Mouse (Mus musculus): ENCODE results near the gene Lemd1. TPM values are rescaled to one million over a fixed set of nuclear protein-coding genes. Genes with fewer than 3 reads are reported as not detected.

The Lemd1 gene
- polyA plus RNA-seq, 1 experiment from 2014 or later, result 0.32 TPM

GRCm38 (mm10) chr1:132229667-132230066, 38.4 kb downstream of the Lemd1 start, which contains the start of gene Gm10188:
TSS of gene Gm10188 (minus strand) at chr1:132229767.
- Histone ChIP-seq H3K9me3 (ENCODE audit: low read length) (no peaks in the 10 kb centered on the region), H3K4me2 (replicated peaks; ENCODE audit: low read depth, low read length) (no peak within 1 kb of the TSS), H3K27ac (ENCODE audit: low read length) (no peak within 1 kb of the TSS), H3K36me3 (ENCODE audit: insufficient read depth, low read length) (no peaks in the 10 kb centered on the region), H3K9ac (replicated peaks; ENCODE audit: low read length) (no peak within 1 kb of the TSS), H3K27me3 (ENCODE audit: insufficient read depth, low read length) (no peaks in the 10 kb centered on the region), H3K4me1 (ENCODE audit: insufficient read depth, low read length) (no peaks in the 10 kb centered on the region), H3K4me3 (ENCODE audit: low read length) (no peak within 1 kb of the TSS)
- WGBS, result 86% methylated on average over 3 of the region's 3 CpGs
- ATAC-seq (ENCODE audit: low FRiP score, low TSS enrichment), result no peak

DNA sequence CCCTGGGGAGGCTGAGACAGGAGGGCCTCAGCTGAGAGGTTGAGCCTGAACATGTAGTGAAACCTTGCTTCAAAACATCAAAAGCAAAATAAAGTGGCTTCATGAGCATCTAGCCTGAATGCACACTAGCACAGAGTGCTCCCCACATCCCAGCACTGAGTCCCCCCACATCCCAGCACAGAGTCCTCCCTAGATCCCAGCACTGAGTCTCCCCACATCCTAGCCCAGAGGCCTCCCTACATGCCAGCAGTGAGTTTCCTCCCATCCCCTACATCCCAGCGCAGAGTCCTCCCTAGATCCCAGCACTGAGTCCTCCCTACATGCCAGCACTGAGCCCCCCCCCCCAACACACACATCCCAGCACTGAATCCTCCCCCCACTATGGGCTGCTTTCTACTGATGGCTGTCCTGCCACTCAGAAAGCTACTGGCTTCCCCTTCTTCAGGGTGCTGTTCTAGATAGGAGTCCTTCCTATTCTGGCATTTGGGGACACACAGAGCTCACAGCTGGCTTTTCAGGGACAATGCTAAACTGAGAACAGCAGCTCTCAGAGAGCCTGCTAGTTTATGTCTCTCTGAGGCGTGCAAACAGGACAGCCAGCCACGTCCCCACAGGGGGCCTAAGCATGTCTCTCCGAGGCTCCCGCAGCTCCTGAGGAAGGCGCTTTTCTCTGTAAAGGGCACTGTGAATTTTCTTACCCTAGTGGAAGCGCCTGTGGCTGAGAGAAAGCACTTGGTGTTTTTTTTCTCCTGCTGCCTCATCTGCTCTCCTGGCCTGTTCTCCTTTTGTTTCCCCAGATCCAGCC, 40.4 kb downstream of the Lemd1 start:
- Histone ChIP-seq H3K36me3 (ENCODE audit: insufficient read depth, low read length) (no peaks in the 10 kb centered on the region), H3K27me3 (ENCODE audit: insufficient read depth, low read length) (no peaks in the 10 kb centered on the region), H3K4me3 (ENCODE audit: low read length) (no peak overlapping the region), H3K4me2 (replicated peaks; ENCODE audit: low read depth, low read length) (no peak overlapping the region), H3K27ac (ENCODE audit: low read length) (no peak overlapping the region), H3K9ac (replicated peaks; ENCODE audit: low read length) (no peak overlapping the region), H3K4me1 (ENCODE audit: insufficient read depth, low read length) (peaks cover 5% of the 10 kb centered on the region; the same call in 1 of the 2 replicates), H3K9me3 (ENCODE audit: low read length) (no peaks in the 10 kb centered on the region)
- no peak for ATAC-seq (ENCODE audit: low FRiP score, low TSS enrichment)
- 62% methylated on average over 7 of the region's 7 CpGs for WGBS

GRCm38 (mm10) chr1:132233566-132233965, 42.3 kb downstream of the Lemd1 start:
- H3K4me1 ChIP-seq (ENCODE audit: insufficient read depth, low read length), result peaks cover 5% of the 10 kb centered on the region; the same call in 1 of the 2 replicates
- H3K4me3 ChIP-seq (ENCODE audit: low read length), result no peak overlapping the region
- H3K9ac ChIP-seq (replicated peaks; ENCODE audit: low read length), result no peak overlapping the region
- 20% methylated on average over 12 of the region's 12 CpGs for WGBS
- H3K9me3 ChIP-seq (ENCODE audit: low read length), result no peaks in the 10 kb centered on the region
- H3K27ac ChIP-seq (ENCODE audit: low read length), result no peak overlapping the region
- ATAC-seq (ENCODE audit: low FRiP score, low TSS enrichment), result 0 out of 2 replicates have a peak, but pooled peaks have one; percentile 49
- H3K4me2 ChIP-seq (replicated peaks; ENCODE audit: low read depth, low read length), result no peak overlapping the region
- H3K27me3 ChIP-seq (ENCODE audit: insufficient read depth, low read length), result no peaks in the 10 kb centered on the region
- no peaks in the 10 kb centered on the region for H3K36me3 ChIP-seq (ENCODE audit: insufficient read depth, low read length)

DNA sequence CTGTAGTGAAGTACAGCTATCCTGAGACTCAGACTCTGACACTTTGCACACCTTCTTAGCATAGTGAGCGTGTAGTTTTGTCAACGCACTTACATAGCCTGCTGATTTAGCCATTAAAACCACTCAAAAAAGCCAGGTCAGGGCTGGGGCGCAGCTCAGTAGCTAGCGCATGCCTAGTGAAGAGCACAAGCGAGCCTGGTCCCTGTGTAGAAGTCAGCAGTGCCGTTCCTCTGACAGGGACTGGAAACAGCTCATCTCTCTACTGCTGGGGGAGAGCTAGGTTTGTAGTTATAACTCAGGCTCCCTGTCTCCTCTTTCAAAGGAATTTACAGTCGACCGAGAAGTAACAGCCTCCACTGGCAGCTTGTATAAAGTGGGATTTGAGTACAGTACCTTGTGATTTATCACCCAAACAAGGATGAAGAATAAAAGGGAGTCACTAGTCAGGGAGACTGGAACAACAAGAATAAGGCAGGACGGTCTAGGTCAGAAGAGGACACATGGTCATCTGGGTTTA, 43.6 kb downstream of the Lemd1 start:
- 24% methylated on average over 9 of the region's 9 CpGs for WGBS
- H3K27me3 ChIP-seq (ENCODE audit: insufficient read depth, low read length), result no peaks in the 10 kb centered on the region
- no peak overlapping the region for H3K4me3 ChIP-seq (ENCODE audit: low read length)
- H3K9me3 ChIP-seq (ENCODE audit: low read length), result no peaks in the 10 kb centered on the region
- H3K27ac ChIP-seq (ENCODE audit: low read length), result no peak overlapping the region
- no peaks in the 10 kb centered on the region for H3K36me3 ChIP-seq (ENCODE audit: insufficient read depth, low read length)
- no peak overlapping the region for H3K9ac ChIP-seq (replicated peaks; ENCODE audit: low read length)
- no peak overlapping the region for H3K4me2 ChIP-seq (replicated peaks; ENCODE audit: low read depth, low read length)
- H3K4me1 ChIP-seq (ENCODE audit: insufficient read depth, low read length), result peaks cover 5% of the 10 kb centered on the region; the same call in 1 of the 2 replicates
- ATAC-seq (ENCODE audit: low FRiP score, low TSS enrichment), result peak; percentile 81

DNA sequence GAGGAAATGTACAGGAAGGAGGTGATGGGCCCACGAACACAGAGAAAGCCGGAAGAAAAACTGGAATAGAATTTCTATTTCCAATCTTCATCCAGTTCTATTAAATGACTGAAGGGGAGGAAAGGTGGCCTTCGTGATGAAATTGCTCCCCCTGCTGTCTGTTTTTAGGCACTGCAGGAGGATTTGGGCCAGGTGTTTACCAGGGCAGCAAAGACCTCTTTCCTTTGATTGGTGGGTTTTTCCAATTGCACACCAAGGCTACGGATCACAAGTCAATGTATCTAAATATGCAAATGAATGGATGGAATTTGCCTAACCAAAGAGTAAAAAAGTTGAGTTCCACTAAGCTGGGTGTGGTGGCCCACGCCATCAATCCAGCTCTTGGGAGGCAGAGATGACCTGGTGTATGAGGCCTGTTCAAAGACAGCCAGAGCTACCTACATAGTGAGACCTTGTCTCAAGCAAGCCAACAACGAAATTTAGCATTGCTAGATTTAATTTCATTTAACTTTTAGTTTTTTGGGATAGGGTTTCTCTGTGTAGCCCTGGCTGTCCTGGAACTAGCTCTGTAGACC, 46.4 kb downstream of the Lemd1 start:
- WGBS, result 22% methylated on average over 6 of the region's 6 CpGs
- no peak for ATAC-seq (ENCODE audit: low FRiP score, low TSS enrichment)
- no peaks in the 10 kb centered on the region for H3K36me3 ChIP-seq (ENCODE audit: insufficient read depth, low read length)

DNA sequence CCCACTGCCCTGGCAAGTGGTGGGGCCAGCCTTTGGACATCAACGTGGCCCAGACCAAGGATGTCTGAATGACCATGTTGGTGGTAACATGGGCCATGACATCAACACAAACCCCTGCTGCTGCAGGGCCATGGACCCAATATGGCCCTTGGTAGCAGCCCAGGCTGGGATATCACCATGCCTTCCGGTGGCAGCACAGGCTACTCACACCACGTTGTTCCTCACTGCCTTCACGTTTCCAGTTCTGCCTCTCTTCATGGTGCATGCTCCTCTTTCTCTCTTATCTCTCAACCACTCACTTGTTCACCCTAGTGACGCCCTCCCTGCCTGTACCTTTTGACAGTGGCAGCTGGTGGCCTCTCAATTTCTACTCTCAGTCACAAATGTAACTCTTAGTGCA, 53.8 kb downstream of the Lemd1 start:
- no peak overlapping the region for H3K27ac ChIP-seq (ENCODE audit: low read length)
- no peak overlapping the region for H3K4me2 ChIP-seq (replicated peaks; ENCODE audit: low read depth, low read length)
- no peaks in the 10 kb centered on the region for H3K9me3 ChIP-seq (ENCODE audit: low read length)
- no peaks in the 10 kb centered on the region for H3K27me3 ChIP-seq (ENCODE audit: insufficient read depth, low read length)
- H3K4me3 ChIP-seq (ENCODE audit: low read length), result no peak overlapping the region
- ATAC-seq (ENCODE audit: low FRiP score, low TSS enrichment), result no peak
- no peak overlapping the region for H3K9ac ChIP-seq (replicated peaks; ENCODE audit: low read length)
- no peaks in the 10 kb centered on the region for H3K36me3 ChIP-seq (ENCODE audit: insufficient read depth, low read length)
- H3K4me1 ChIP-seq (ENCODE audit: insufficient read depth, low read length), result no peaks in the 10 kb centered on the region
- 76% methylated on average over 5 of the region's 5 CpGs for WGBS

More for the DNA sequence above, 46.4 kb downstream of the Lemd1 start:
- no peak overlapping the region for H3K27ac ChIP-seq (ENCODE audit: low read length)
- peaks cover 5% of the 10 kb centered on the region; the same call in 1 of the 2 replicates for H3K4me1 ChIP-seq (ENCODE audit: insufficient read depth, low read length)
- no peaks in the 10 kb centered on the region for H3K9me3 ChIP-seq (ENCODE audit: low read length)
- H3K4me3 ChIP-seq (ENCODE audit: low read length), result no peak overlapping the region
- no peak overlapping the region for H3K4me2 ChIP-seq (replicated peaks; ENCODE audit: low read depth, low read length)
- no peaks in the 10 kb centered on the region for H3K27me3 ChIP-seq (ENCODE audit: insufficient read depth, low read length)
- H3K9ac ChIP-seq (replicated peaks; ENCODE audit: low read length), result no peak overlapping the region

- 56% methylated on average over 6 of the region's 6 CpGs for WGBS
- Histone ChIP-seq H3K9me3 (ENCODE audit: low read length) (no peaks in the 10 kb centered on the region), H3K4me3 (ENCODE audit: low read length) (no peak overlapping the region), H3K27me3 (ENCODE audit: insufficient read depth, low read length) (no peaks in the 10 kb centered on the region), H3K36me3 (ENCODE audit: insufficient read depth, low read length) (no peaks in the 10 kb centered on the region), H3K4me2 (replicated peaks; ENCODE audit: low read depth, low read length) (no peak overlapping the region), H3K9ac (replicated peaks; ENCODE audit: low read length) (no peak overlapping the region), H3K4me1 (ENCODE audit: insufficient read depth, low read length) (no peaks in the 10 kb centered on the region), H3K27ac (ENCODE audit: low read length) (no peak overlapping the region)
- ATAC-seq (ENCODE audit: low FRiP score, low TSS enrichment), result no peak
Measured at GRCm38 (mm10) chr1:132246137-132246536, 54.9 kb downstream of the Lemd1 start.

- H3K27me3 ChIP-seq (ENCODE audit: insufficient read depth, low read length), result no peaks in the 10 kb centered on the region
- H3K36me3 ChIP-seq (ENCODE audit: insufficient read depth, low read length), result no peaks in the 10 kb centered on the region
- no peaks in the 10 kb centered on the region for H3K4me1 ChIP-seq (ENCODE audit: insufficient read depth, low read length)
- H3K4me2 ChIP-seq (replicated peaks; ENCODE audit: low read depth, low read length), result no peak overlapping the region
- ATAC-seq (ENCODE audit: low FRiP score, low TSS enrichment), result no peak
- WGBS, result 78% methylated on average over 4 of the region's 4 CpGs
- no peak overlapping the region for H3K27ac ChIP-seq (ENCODE audit: low read length)
- no peak overlapping the region for H3K9ac ChIP-seq (replicated peaks; ENCODE audit: low read length)
- no peak overlapping the region for H3K4me3 ChIP-seq (ENCODE audit: low read length)
- no peaks in the 10 kb centered on the region for H3K9me3 ChIP-seq (ENCODE audit: low read length)
Measured at GRCm38 (mm10) chr1:132246641-132247040, 55.4 kb downstream of the Lemd1 start.

- Histone ChIP-seq H3K9me3 (ENCODE audit: low read length) (no peaks in the 10 kb centered on the region), H3K4me2 (replicated peaks; ENCODE audit: low read depth, low read length) (no peak overlapping the region), H3K4me3 (ENCODE audit: low read length) (no peak overlapping the region), H3K27me3 (ENCODE audit: insufficient read depth, low read length) (no peaks in the 10 kb centered on the region), H3K9ac (replicated peaks; ENCODE audit: low read length) (no peak overlapping the region), H3K36me3 (ENCODE audit: insufficient read depth, low read length) (no peaks in the 10 kb centered on the region), H3K27ac (ENCODE audit: low read length) (no peak overlapping the region), H3K4me1 (ENCODE audit: insufficient read depth, low read length) (no peaks in the 10 kb centered on the region)
- 87% methylated on average over 6 of the region's 6 CpGs for WGBS
- ATAC-seq (ENCODE audit: low FRiP score, low TSS enrichment), result no peak
Measured at GRCm38 (mm10) chr1:132254467-132254866, 63.2 kb downstream of the Lemd1 start.

- ATAC-seq (ENCODE audit: low FRiP score, low TSS enrichment), result no peak
- Histone ChIP-seq H3K4me2 (replicated peaks; ENCODE audit: low read depth, low read length) (no peak overlapping the region), H3K4me1 (ENCODE audit: insufficient read depth, low read length) (peaks cover 4% of the 10 kb centered on the region; the same call in 1 of the 2 replicates), H3K9ac (replicated peaks; ENCODE audit: low read length) (no peak overlapping the region), H3K27ac (ENCODE audit: low read length) (no peak overlapping the region), H3K9me3 (ENCODE audit: low read length) (no peaks in the 10 kb centered on the region), H3K36me3 (ENCODE audit: insufficient read depth, low read length) (no peaks in the 10 kb centered on the region), H3K27me3 (ENCODE audit: insufficient read depth, low read length) (no peaks in the 10 kb centered on the region), H3K4me3 (ENCODE audit: low read length) (no peak overlapping the region)
- WGBS, result 86% methylated on average over 1 of the region's 1 CpGs
Measured at GRCm38 (mm10) chr1:132260331-132260730, 69.1 kb downstream of the Lemd1 start.
